ENCODE assay signal across 21 mouse cellular contexts in genomic region chr6:94553085-94553484, GRCm38 (mm10). TPM values are rescaled to one million over a fixed set of nuclear protein-coding genes. Genes with fewer than 3 reads are reported as not detected.
A peak's percentile ranks its signal among the peaks of the same experiment; 100 is the strongest.
DNase-seq lines count a peak whose midpoint lies in the region; TF ChIP-seq lines count a peak whose summit lies in the region.
"Had no signal": no experiment of that assay in that cellular context is flagged by ENCODE, and none has a peak within 500 bp of the region (broad histone marks: within the 10 kb centered on the region; RNA-seq: fewer than 3 reads in every experiment).

No protein-coding gene starts in this region.

- H3K27ac ChIP-seq in gastrocnemius, adult 2 months = peak overlapping the region; percentile 17; the same call in 1 of the 2 replicates
- H3K27ac ChIP-seq in left cerebral cortex, adult 2 months = no peak overlapping the region
- no peak overlapping the region for H3K27ac ChIP-seq in testis, adult 2 months (ENCODE audit: control insufficient read depth, insufficient read depth, low read depth, low read length)
- H3K27ac ChIP-seq: embryonic facial prominence, embryonic 12.5 days; embryonic facial prominence, embryonic 15.5 days; heart, adult 2 months; hindbrain, embryonic 12.5 days; hindbrain, embryonic 15.5 days had no signal

- H3K4me1 ChIP-seq in testis, adult 2 months (ENCODE audit: control insufficient read depth, insufficient read depth, low read length) = no peaks in the 10 kb centered on the region; the same call in 1 of the 2 replicates
- H3K4me1 ChIP-seq: embryonic facial prominence, embryonic 12.5 days; embryonic facial prominence, embryonic 15.5 days; hindbrain, embryonic 12.5 days; hindbrain, embryonic 15.5 days had no signal

- no peak for TF ChIP-seq POLR2A in testis, adult 2 months (IDR thresholded peaks at IDR 0.05; ENCODE audit: control insufficient read depth, low read depth, low read length)

- H3K4me3 ChIP-seq in gastrocnemius, adult 2 months = no peak overlapping the region
- no peak overlapping the region for H3K4me3 ChIP-seq in left cerebral cortex, adult 2 months
- H3K4me3 ChIP-seq in testis, adult 2 months (ENCODE audit: control insufficient read depth, low read depth, low read length) = peak overlapping the region; percentile 78; the same call in 1 of the 2 replicates
- H3K4me3 ChIP-seq: embryonic facial prominence, embryonic 12.5 days; embryonic facial prominence, embryonic 15.5 days; heart, adult 2 months; hindbrain, embryonic 12.5 days; hindbrain, embryonic 15.5 days had no signal

- intact Hi-C loops in gastrocnemius, adult 2 months (cut with DNase I) = no loop called here
- intact Hi-C loops in left cerebral cortex, postnatal 4 days (cut with DNase I) = no loop called here
- intact Hi-C loops in left cerebral cortex, adult 2 months (cut with DNase I) = no loop called here

- H3K36me3 ChIP-seq in testis, adult 2 months (ENCODE audit: control insufficient read depth, insufficient read depth, low read length) = no peaks in the 10 kb centered on the region
- H3K36me3 ChIP-seq: embryonic facial prominence, embryonic 12.5 days; embryonic facial prominence, embryonic 15.5 days; hindbrain, embryonic 12.5 days; hindbrain, embryonic 15.5 days had no signal

- H3K27me3 ChIP-seq in testis, adult 2 months (ENCODE audit: control insufficient read depth, insufficient read depth, low read length) = no peaks in the 10 kb centered on the region
- H3K27me3 ChIP-seq: CH12.LX; embryonic facial prominence, embryonic 15.5 days; hindbrain, embryonic 12.5 days; hindbrain, embryonic 15.5 days; Patski had no signal

- peak; percentile 52 for DNase-seq in gastrocnemius, adult 2 months
- DNase-seq in gastrocnemius, postnatal 25 days = no peak
- DNase-seq in left cerebral cortex, postnatal 4 days = peak; percentile 24
- DNase-seq in left cerebral cortex, adult 2 months (ENCODE audit: extremely low spot score in 1 of 2, low spot score in 2 of 2) = no peak
- no peak for DNase-seq in testis, postnatal 10 days (ENCODE audit: low spot score)
- DNase-seq: adrenal gland, adult 2 months; adrenal gland, postnatal 14 days; B cell, adult 2 months; cerebellum, adult 11 months; cerebellum, adult 9-11 months; cerebellum, postnatal 25 days; forebrain, postnatal 0 days; gastrocnemius, postnatal 14 days; heart, adult 2 months had no signal

- no peak for TF ChIP-seq CTCF in gastrocnemius, adult 2 months (IDR thresholded peaks at IDR 0.05)
- no peak for TF ChIP-seq CTCF in left cerebral cortex, adult 2 months (IDR thresholded peaks at IDR 0.05)
- no peak for TF ChIP-seq CTCF in testis, adult 2 months (IDR thresholded peaks at IDR 0.05; ENCODE audit: control insufficient read depth, insufficient read depth, insufficient replicate concordance, low read depth, low read length)

RNA-seq across cellular contexts. Expression of gene Slc25a26, which starts 53.0 kb away (rescaled TPM):
- 10 to 100 TPM; 16.5 to 17.7 TPM for total RNA-seq in gastrocnemius, adult 2 months (2021)
- total RNA-seq in gastrocnemius, postnatal 25 days (2021) = 10 to 100 TPM; 13.3 to 16.1 TPM
- total RNA-seq in left cerebral cortex, postnatal 4 days (2021) = 10 to 100 TPM in 1 of 2 experiments, 1 to 10 TPM in 1; 8.1 to 11.0 TPM
- 10 to 100 TPM; 17.1 to 19.3 TPM for total RNA-seq in left cerebral cortex, adult 2 months (2021)
- 26.7 and 28.1 TPM in 2 replicates for polyA plus RNA-seq in testis, adult 2 months (2012; rRNA removed)

Comparison
In these comparisons a context has a peak if more than half of its experiments do, and no peak if none do; other contexts are left out.
1. DNase-seq: peak in gastrocnemius, adult 2 months (single experiment) and left cerebral cortex, postnatal 4 days (single experiment); none in gastrocnemius, postnatal 25 days (single experiment), left cerebral cortex, adult 2 months (0 of 2) and testis, postnatal 10 days (single experiment).